Mouse (Mus musculus): Measurements from ENCODE around the gene Btbd35f4.
"Not testable (repeated sequence)": the region's sequence is repeated elsewhere in the genome, so short reads cannot be mapped to it uniquely, and the experiment has no call there.

The Btbd35f4 gene
- long read RNA-seq, experiment 1: 0 reads
- long read RNA-seq, experiment 2: 0 reads

DNA sequence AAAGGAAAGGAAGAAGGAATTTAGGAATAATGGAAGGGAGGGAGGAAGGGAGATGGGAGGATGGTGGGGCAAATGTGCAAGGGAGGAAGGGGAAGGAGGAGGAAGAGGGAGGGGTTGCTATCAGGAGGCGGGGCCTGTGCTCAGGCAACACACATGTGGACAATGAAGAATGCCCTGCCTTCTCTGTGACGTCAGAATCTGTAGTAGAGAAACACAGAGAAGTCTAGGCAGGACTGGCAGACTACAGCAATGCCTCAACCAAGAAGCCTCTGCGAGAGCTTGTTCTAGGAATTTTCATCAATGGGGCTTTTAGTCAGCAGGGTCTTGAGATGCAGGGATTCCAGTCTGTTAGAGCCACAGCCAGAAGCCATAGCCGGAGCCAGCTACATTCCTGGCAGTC is at the start of gene Btbd35f4:
Btbd35f4 (plus strand) TSS at position 301 of the 400 bp plus-strand sequence.
- intact Hi-C loops (cut with DNase I): not testable (repeated sequence)

DNA sequence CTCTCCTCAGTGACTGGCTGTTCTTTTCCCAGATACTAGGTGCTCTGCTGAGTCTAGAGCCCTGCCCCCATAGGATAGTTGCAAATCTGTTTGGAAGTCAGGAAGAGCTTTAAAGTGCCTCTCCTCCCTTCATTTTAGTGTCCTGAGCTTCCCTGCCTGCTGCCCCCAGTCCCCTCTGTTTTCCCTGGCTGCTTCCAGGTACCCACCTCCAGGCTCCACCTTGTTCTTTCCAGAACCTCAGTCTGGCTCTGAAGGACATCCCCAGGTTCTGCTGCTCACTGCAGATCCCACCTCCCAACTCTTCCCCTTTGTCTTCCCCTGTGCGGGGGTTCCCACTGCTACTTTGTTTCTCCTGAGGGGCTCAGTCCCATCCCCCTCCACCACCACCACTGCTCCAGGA is 39.7 kb downstream of the Btbd35f4 start:
- intact Hi-C loops (cut with DNase I): not testable (repeated sequence)

Measured in adrenal gland (tissue).